Mouse (Mus musculus): Measurements from ENCODE around the gene Bcas3. TPM values are rescaled to one million over a fixed set of nuclear protein-coding genes. Genes with fewer than 3 reads are reported as not detected.

Gene Bcas3
- total RNA-seq, 1 experiment from 2014 or later = 40.5 TPM

DNA sequence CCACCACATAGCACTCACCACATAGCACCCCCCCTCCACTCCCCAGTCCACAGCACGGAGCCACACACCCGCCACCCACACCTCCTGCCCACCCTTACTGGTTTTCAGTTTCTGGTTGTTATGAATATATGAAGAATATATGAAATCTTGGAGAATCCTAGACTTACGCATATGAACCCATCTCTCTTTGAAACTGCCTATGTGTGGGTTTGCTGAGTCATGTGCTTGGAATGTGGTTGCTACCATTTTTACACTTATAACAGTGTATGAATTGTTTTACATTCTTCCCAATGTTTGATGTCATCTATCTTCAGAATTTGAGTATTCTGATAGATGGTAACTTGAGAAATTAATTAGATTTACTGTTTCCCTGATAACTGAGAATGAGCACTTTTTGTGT, 26.1 kb downstream of the Bcas3 start:
- no peak for DNase-seq

DNA sequence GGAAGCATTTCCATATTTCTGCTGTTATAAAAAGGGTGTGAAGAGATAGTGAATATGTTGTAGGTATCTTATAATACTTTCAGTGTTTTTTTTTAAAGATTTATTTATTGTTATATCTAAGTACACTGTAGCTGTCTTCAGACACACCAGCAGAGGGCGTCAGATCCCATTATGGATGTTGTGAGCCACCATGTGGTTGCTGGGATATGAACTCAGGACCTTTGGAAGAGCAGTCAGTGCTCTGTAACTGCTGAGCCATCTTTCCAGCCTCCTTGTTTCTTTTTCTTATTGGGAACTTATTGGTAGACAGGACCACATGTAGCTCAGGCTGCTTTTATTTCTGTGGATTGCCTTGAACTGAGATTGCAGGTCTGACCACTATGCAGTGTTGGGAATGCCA, 27.1 kb downstream of the Bcas3 start:
- no peak for DNase-seq

- peak; percentile 74 for DNase-seq
Observed at GRCm38 (mm10) chr11:85382055-85382454, 29.1 kb downstream of the Bcas3 start.

DNA sequence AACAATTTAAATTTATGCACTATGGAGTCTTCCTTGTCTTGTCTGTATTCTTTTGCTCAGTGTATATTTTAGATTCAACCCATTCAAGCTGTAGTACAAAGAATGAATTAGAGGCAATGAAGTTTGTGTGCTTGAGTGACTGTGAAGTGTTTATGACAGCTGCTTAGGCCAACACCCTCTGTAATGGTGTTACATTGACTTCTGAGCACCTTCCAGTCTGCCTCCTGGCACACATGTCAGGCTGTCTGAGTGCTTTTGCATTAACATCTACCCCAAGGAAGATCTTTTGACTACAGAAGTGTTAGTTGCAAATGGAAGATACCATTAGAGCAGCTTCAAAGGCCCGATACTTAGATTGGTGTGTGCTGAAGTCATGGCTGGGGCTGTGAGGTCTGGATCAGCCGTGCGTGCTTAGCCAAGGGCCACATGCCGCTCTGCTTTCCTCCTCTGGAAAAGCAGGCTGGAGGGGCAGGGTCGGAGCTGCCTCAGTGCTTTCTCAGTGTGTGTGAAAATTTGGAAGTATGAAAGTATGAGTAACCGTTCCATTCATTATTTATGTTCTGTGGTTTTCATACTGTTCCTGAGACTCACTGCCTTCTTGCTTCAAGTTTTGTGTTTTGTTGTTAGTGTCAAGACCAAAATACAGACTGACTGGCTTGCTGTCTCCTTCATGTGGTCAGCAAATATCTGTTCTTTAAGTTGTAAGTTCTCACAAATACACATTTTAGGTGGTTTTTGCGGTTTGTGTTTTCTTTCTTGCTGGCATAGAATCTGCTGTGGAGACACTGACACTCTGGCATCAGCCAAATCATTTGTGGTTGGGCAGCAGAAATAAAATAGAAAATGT, 31.2 kb downstream of the Bcas3 start:
- no peak for DNase-seq

GRCm38 (mm10) chr11:85392179-85392863, 39.4 kb downstream of the Bcas3 start:
- peak; percentile 13 for DNase-seq

- DNase-seq = no peak
Observed at GRCm38 (mm10) chr11:85392864-85393220, 39.9 kb downstream of the Bcas3 start.

DNA sequence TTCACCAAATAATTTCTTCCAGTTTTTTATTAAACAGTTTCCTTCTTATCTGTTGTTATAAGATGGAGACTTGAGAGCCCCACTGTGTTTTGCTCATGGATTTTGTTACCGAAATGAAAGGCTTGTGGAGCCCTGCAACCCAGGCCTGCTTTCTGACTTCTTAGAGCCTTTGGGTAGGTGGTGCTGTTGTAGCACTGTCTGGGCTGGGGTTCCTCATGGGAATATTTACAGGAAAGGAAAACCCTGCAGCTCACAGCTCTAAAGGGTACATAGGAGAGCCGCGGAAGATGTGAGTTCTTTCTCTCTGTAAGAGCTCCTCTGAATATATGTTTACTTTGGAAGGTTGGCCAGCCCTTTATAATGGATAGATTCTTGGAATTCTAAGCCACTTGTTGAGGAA, 41.0 kb downstream of the Bcas3 start:
- no peak for DNase-seq

DNA sequence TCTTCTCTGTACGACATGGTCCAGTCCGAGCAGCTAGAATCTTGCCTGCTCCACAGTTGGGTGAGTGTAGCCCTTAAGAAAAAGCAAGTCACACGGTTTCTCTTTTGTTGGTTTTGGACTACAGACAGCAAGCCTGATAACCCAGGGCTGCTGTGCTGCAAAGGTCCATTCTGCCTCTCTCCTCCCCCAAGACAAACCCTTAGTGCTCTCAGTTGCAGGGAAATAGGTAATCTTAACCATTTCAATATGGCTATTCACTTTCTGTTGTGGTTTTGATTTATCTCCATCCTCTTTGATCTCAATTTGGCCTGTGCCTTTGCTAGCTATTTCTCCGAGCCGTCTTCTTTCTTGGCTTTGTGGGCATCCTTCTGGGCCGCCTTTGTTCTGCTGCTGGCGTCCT, 42.4 kb downstream of the Bcas3 start:
- no peak for DNase-seq

- DNase-seq = no peak
Observed at GRCm38 (mm10) chr11:85406531-85406930, 53.6 kb downstream of the Bcas3 start.

DNA sequence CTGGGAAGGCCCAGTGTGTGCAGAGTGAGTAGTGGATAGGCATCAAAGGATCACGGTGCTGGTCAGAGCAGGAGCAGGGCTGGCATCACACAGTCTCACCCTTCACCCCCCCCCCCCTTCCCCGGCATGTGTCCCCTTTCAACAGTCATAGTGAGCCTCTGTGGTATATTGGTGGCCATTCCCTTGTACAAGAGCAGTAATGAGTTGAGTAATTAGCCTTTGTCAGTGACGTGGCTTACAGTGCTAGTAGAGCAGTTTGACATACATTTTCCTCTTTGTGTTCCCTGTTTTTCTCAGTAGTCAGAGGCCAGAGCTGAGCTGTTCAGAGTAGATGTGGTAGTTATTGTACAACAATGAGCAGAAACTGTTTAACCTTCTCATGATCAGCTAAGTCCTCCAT, 54.7 kb downstream of the Bcas3 start:
- no peak for DNase-seq

GRCm38 (mm10) chr11:85412319-85412718, 59.4 kb downstream of the Bcas3 start:
- no peak for DNase-seq

- DNase-seq = no peak
Observed at GRCm38 (mm10) chr11:85414476-85414875, 61.5 kb downstream of the Bcas3 start.

DNA sequence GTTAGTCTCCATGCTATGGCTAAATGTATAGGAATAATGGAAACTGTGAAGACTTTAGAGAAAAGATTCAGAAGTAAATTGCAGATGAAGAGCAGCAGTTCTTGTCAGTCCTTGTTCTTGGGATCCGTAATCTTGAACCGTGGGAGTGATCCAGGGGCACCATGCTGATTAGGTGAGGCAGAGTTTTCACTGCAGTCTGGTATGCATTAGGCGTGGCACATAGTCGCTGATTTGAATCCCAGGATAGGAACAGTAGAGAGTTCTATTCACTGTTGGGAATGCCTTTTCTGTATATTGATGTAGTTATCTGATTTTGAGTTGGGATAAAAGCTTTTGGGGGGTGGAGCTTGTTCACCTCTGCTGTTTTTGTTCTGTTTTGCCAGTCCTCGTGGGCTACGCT, 74.4 kb downstream of the Bcas3 start:
- DNase-seq = no peak

DNA sequence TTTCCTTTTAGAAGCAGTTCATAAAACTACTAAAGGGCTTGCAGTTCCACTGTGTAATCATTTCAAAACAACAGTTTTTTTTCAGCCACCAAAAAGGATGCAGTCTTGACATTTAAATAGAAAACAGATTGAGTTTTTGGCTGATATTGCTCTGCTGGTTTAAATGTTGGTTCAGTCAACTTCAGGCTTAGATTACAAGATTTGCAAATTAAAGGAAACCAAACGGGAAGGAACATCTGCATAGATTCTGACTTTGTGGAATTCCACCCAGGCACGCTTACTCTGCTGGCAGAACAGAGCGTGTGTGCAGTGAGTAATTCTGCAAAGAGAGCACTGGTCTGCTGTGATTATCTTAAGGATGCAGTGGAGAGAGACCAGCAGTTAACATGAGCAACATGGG, 75.3 kb downstream of the Bcas3 start:
- DNase-seq = no peak

DNA sequence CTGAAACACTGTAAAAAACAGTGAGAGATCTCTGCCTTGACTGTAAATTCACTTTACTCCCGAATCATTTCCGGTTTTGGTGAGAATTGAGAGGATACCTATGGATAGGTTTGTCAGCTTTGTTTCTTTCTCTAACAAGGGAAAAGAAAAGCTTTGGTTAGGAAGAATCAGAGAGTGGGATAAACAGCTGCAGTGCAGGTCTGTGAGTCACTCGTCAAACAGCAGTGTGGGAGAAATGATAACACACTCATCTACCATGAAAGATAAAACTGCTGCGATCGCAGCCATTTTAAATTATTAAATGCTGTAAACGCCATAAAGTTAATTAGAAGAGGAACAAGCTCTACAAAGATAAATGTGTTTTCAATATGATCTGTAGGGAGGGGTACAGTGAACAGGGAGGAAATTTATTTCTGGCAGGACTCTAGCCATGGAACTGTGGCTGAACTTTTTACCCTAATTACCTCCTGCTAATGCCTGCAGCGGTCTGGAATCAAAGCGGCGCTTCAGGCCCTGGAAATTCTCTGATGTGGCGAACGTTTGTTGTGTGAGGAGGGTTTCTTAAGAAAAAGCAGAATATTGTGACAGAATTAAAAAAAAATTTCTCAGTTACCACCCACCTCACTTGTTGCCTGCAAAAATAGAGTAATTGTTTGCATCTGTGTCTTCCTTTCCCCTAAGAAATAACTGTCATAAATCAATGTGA, 77.9 kb downstream of the Bcas3 start:
- DNase-seq = no peak

- no peak for DNase-seq
Observed at GRCm38 (mm10) chr11:85447375-85447774, 94.4 kb downstream of the Bcas3 start.

- DNase-seq = no peak
Observed at GRCm38 (mm10) chr11:85453598-85454304, 100.8 kb downstream of the Bcas3 start.

DNA sequence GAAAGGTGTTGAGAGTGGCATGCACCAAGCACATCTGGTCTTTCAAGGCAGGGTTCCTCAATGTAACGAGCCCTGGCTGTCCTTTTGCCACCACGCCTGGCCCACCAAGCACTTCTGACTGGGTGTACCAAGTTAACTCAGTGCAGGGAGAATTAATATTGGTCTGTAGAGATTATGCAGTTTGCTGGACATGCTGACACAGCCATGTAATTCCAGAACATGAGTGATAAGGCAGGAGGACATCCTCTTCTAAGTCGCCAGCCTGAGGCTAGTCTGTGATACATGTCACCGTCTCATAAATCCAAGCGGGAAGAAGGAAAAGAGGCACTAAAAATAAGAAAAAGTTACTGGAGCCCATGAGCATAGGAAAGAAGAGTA, 101.3 kb downstream of the Bcas3 start:
- no peak for DNase-seq

- no peak for DNase-seq
Observed at GRCm38 (mm10) chr11:85461536-85461935, 108.6 kb downstream of the Bcas3 start.

- DNase-seq = peak; percentile 57
Observed at GRCm38 (mm10) chr11:85469526-85469925, 116.6 kb downstream of the Bcas3 start.

DNA sequence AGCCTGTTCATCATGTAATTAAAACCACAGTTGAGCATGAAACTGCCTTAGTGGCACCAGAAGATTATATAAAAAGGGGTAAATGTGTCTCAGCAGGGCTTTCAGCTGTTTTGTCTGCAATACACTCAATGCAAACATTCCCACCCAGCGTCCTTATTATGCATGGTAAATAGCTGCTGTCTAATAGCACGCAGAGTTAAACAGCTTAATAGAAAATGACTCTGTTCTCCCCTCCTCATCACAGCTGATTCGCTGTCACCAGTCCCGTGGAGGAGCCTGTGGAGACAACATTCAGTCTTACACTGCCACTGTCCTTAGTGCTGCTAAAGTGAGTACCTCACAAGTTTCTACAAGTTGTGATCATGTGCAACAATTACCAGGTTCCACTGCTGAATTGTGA, 117.5 kb downstream of the Bcas3 start:
- DNase-seq = no peak

DNA sequence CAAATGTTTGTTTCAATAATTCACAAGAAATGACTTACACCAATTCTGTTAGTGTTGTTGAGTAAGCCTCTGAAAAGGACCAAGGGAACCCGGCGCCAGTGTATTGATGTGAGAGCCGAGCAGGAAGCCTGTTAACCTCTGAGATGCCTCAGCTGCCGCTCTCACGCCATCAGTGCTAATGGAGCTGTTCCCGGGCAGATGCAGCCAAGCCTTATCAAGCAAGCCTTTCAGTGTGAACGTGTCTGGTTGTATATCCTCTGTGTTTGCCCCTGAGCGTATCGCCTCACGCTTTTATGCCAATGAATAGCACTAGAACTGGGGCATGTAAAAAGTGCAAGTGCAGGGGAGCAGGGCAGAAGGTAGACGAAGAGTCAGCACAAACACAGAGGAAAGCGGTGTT, 121.4 kb downstream of the Bcas3 start:
- DNase-seq = no peak

Data from adrenal gland, postnatal 14 days (tissue).